ENCODE assay signal across 14 mouse cellular contexts in genomic region chr5:118108794-118109440, GRCm38 (mm10). TPM values are rescaled to one million over a fixed set of nuclear protein-coding genes. Genes with fewer than 3 reads are reported as not detected.
A peak's percentile ranks its signal among the peaks of the same experiment; 100 is the strongest.
DNase-seq lines count a peak whose midpoint lies in the region; ATAC-seq and TF ChIP-seq lines count a peak whose summit lies in the region.
"Had no signal": no experiment of that assay in that cellular context is flagged by ENCODE, and none has a peak within 500 bp of the region (broad histone marks: within the 10 kb centered on the region; RNA-seq: fewer than 3 reads in every experiment).

No protein-coding gene starts in this region.

- 86% methylated on average over 7 of the region's 7 CpGs for WGBS in heart, embryonic 15.5 days
- WGBS in heart, adult 2 months = 89% methylated on average over 7 of the region's 7 CpGs
- WGBS in forebrain, embryonic 16.5 days = 71% methylated on average over 7 of the region's 7 CpGs
- WGBS in midbrain, embryonic 16.5 days = 83% methylated on average over 7 of the region's 7 CpGs

- peak; percentile 4; the same call in 1 of the 2 replicates for ATAC-seq in cerebellum, adult (ENCODE audit: insufficient number of reproducible peaks, low FRiP score, low TSS enrichment)
- no peak for ATAC-seq in heart, embryonic 15.5 days (replicated peaks; ENCODE audit: insufficient number of reproducible peaks, insufficient read depth, low FRiP score, low read depth)
- ATAC-seq in forebrain, embryonic 16.5 days = peak; percentile 21; the same call in 1 of the 2 replicates
- no peak for ATAC-seq in midbrain, embryonic 16.5 days

- H3K36me3 ChIP-seq in heart, embryonic 15.5 days = peaks cover 25% of the 10 kb centered on the region
- no peaks in the 10 kb centered on the region for H3K36me3 ChIP-seq in heart, adult 2 months (ENCODE audit: control insufficient read depth, insufficient read depth, low read length)
- peaks cover 3% of the 10 kb centered on the region for H3K36me3 ChIP-seq in forebrain, embryonic 16.5 days (ENCODE audit: control insufficient read depth, insufficient read depth)
- peaks cover 6% of the 10 kb centered on the region for H3K36me3 ChIP-seq in midbrain, embryonic 16.5 days (ENCODE audit: control insufficient read depth, insufficient read depth, low read length)

- H3K4me3 ChIP-seq in heart, embryonic 15.5 days = no peak overlapping the region
- no peak overlapping the region for H3K4me3 ChIP-seq in heart, adult 2 months
- no peak overlapping the region for H3K4me3 ChIP-seq in forebrain, embryonic 16.5 days (replicated peaks; ENCODE audit: low read length)
- no peak overlapping the region for H3K4me3 ChIP-seq in midbrain, embryonic 16.5 days (ENCODE audit: low read depth, low read length)
- H3K4me3 ChIP-seq: liver, embryonic 13.5 days had no signal

- no peaks in the 10 kb centered on the region for H3K9me3 ChIP-seq in heart, embryonic 15.5 days (replicated peaks)
- no peaks in the 10 kb centered on the region for H3K9me3 ChIP-seq in forebrain, embryonic 16.5 days (ENCODE audit: control insufficient read depth, low read length)
- H3K9me3 ChIP-seq in midbrain, embryonic 16.5 days (replicated peaks; ENCODE audit: control insufficient read depth, low read length, poor library complexity, severe bottlenecking) = no peaks in the 10 kb centered on the region
- H3K9me3 ChIP-seq: liver, embryonic 13.5 days had no signal

- TF ChIP-seq POLR2A in heart, adult 2 months (IDR thresholded peaks at IDR 0.05; ENCODE audit: insufficient read depth, low read depth, low read length) = no peak

- H3K9ac ChIP-seq in heart, embryonic 15.5 days = no peak overlapping the region
- no peak overlapping the region for H3K9ac ChIP-seq in heart, adult 2 months (ENCODE audit: low read depth, low read length)
- H3K9ac ChIP-seq in forebrain, embryonic 16.5 days (replicated peaks; ENCODE audit: low read depth, low read length) = peak overlapping the region; percentile 12; the same call in 1 of the 2 replicates
- no peak overlapping the region for H3K9ac ChIP-seq in midbrain, embryonic 16.5 days (ENCODE audit: low read depth, low read length)
- H3K9ac ChIP-seq: liver, embryonic 13.5 days had no signal

- 0 out of 2 replicates have a peak overlapping the region, but pooled peaks have one; percentile 11 for H3K27ac ChIP-seq in heart, embryonic 15.5 days
- no peak overlapping the region for H3K27ac ChIP-seq in heart, adult 2 months
- H3K27ac ChIP-seq in forebrain, embryonic 16.5 days (ENCODE audit: low read length) = peak overlapping the region; percentile 69
- peak overlapping the region; percentile 63; the same call in 1 of the 2 replicates for H3K27ac ChIP-seq in midbrain, embryonic 16.5 days (ENCODE audit: low read length)
- H3K27ac ChIP-seq: liver, embryonic 13.5 days had no signal

- no peaks in the 10 kb centered on the region for H3K79me2 ChIP-seq in heart, adult 2 months (replicated peaks; ENCODE audit: control insufficient read depth, insufficient read depth, low read length)

- no peak overlapping the region for H3K4me2 ChIP-seq in heart, embryonic 15.5 days
- peak overlapping the region; percentile 25 for H3K4me2 ChIP-seq in forebrain, embryonic 16.5 days (ENCODE audit: low read length)
- H3K4me2 ChIP-seq in midbrain, embryonic 16.5 days (ENCODE audit: low read length) = no peak overlapping the region
- H3K4me2 ChIP-seq: liver, embryonic 13.5 days had no signal

- H3K4me1 ChIP-seq in heart, embryonic 15.5 days (replicated peaks) = peaks cover 22% of the 10 kb centered on the region
- H3K4me1 ChIP-seq in heart, adult 2 months (ENCODE audit: control insufficient read depth, insufficient read depth, low read length) = no peaks in the 10 kb centered on the region
- H3K4me1 ChIP-seq in forebrain, embryonic 16.5 days (replicated peaks; ENCODE audit: control insufficient read depth, insufficient read depth, low read length) = peaks cover 43% of the 10 kb centered on the region
- H3K4me1 ChIP-seq in midbrain, embryonic 16.5 days (ENCODE audit: control insufficient read depth, insufficient read depth, low read length) = peaks cover 6% of the 10 kb centered on the region
- H3K4me1 ChIP-seq: liver, embryonic 13.5 days had no signal

- TF ChIP-seq CTCF in heart, adult 2 months (IDR thresholded peaks at IDR 0.05) = no peak

- TF ChIP-seq EP300 in heart, adult 2 months (IDR thresholded peaks at IDR 0.05; ENCODE audit: insufficient read depth, low read depth, low read length) = no peak

- H3K27me3 ChIP-seq in heart, embryonic 15.5 days = no peaks in the 10 kb centered on the region
- no peaks in the 10 kb centered on the region for H3K27me3 ChIP-seq in heart, adult 2 months (ENCODE audit: control insufficient read depth, insufficient read depth, low read length)
- H3K27me3 ChIP-seq in forebrain, embryonic 16.5 days (replicated peaks; ENCODE audit: control insufficient read depth, insufficient read depth, low read length) = no peaks in the 10 kb centered on the region
- H3K27me3 ChIP-seq in midbrain, embryonic 16.5 days (ENCODE audit: control insufficient read depth, insufficient read depth, low read depth, low read length) = no peaks in the 10 kb centered on the region
- H3K27me3 ChIP-seq: liver, embryonic 13.5 days; Patski had no signal

- intact Hi-C loops in heart, adult 2 months (cut with DNase I) = no loop called here

- DNase-seq in cerebellum, adult 8-10 months = no peak
- no peak for DNase-seq in heart, adult 2 months
- DNase-seq in ovary, postnatal 36 days (ENCODE audit: low spot score) = no peak
- DNase-seq in adipocyte (ENCODE audit: low spot score) = no peak
- DNase-seq: embryo, embryonic 11 days; heart, postnatal 36 days; kidney, adult 2 months; liver, embryonic 13.5 days; spleen, adult 18-20 months had no signal

RNA-seq across cellular contexts. Expression of gene Fbxw8, which starts 46.3 kb away (rescaled TPM):
- polyA plus RNA-seq in heart, embryonic 15.5 days (2015; fragmentation: Nextera tagmentation; extraction: Ambion mirVana) = 18.1 and 23.5 TPM in 2 replicates
- total RNA-seq in heart, adult 2 months (2021) = 10 to 100 TPM; 36.8 to 39.2 TPM
- polyA plus RNA-seq in heart, adult 2 months (2012; rRNA removed) = 35.1 and 46.8 TPM in 2 replicates
- 21.5 and 24.7 TPM in 2 replicates for polyA plus RNA-seq in forebrain, embryonic 16.5 days (2015; fragmentation: Nextera tagmentation; extraction: Ambion mirVana)
- 18.4 TPM in 2 replicates for polyA plus RNA-seq in midbrain, embryonic 16.5 days (2015; fragmentation: Nextera tagmentation; extraction: Ambion mirVana)

RNA-seq across cellular contexts. Expression of gene Hrk, which starts 55.5 kb away (rescaled TPM):
- 0.03 and 0.13 TPM in 2 replicates for polyA plus RNA-seq in heart, embryonic 15.5 days (2015; fragmentation: Nextera tagmentation; extraction: Ambion mirVana)
- under 1 TPM; 0.50 TPM for total RNA-seq in heart, adult 2 months (2021)
- 0.20 and 0.53 TPM in 2 replicates for polyA plus RNA-seq in heart, adult 2 months (2012; rRNA removed)
- 2.3 and 3.3 TPM in 2 replicates for polyA plus RNA-seq in forebrain, embryonic 16.5 days (2015; fragmentation: Nextera tagmentation; extraction: Ambion mirVana)
- 4.1 and 4.6 TPM in 2 replicates for polyA plus RNA-seq in midbrain, embryonic 16.5 days (2015; fragmentation: Nextera tagmentation; extraction: Ambion mirVana)

Comparison
In these comparisons a context has a peak if more than half of its experiments do, and no peak if none do; other contexts are left out.
1. ATAC-seq: peak in cerebellum, adult (single experiment) and forebrain, embryonic 16.5 days (single experiment); none in heart, embryonic 15.5 days (single experiment) and midbrain, embryonic 16.5 days (single experiment).